Mouse (Mus musculus): Measurements from ENCODE around the gene Large1.

- TF ChIP-seq POLR2A (IDR thresholded peaks at IDR 0.05; ENCODE audit: borderline replicate concordance, low read depth, low read length) (no peak), CTCF (IDR thresholded peaks at IDR 0.05; ENCODE audit: low read depth, low read length) (no peak)
Observed at GRCm38 (mm10) chr8:73336845-73337244, 16.5 kb downstream of the Large1 start.

All from bone marrow macrophage, adult 2 months (primary cell).